Mouse (Mus musculus) heart, embryonic 16.5 days (tissue): ENCODE data around the gene H2-M5. TPM values are rescaled to one million over a fixed set of nuclear protein-coding genes. Genes with fewer than 3 reads are reported as not detected.
"Not testable (repeated sequence)": the region's sequence is repeated elsewhere in the genome, so short reads cannot be mapped to it uniquely, and the experiment has no call there.

ENCODE experiments used
- ATAC-seq: fragments of 200-750 bp; cut with Nextera tagmentation; replicated peaks from 2 replicates; pipeline ENCODE4 v1.8.0; 2017; ENCODE audit warnings: moderate number of reproducible peaks; ENCODE audit not compliant: insufficient read depth, low FRiP score; ENCODE audit errors: extremely low read depth
- H3K27ac ChIP-seq: fragments of 300-500 bp; sonication (generic); 2 replicates; pipeline ENCODE4 v1.5.1; 2014; ENCODE audit warnings: mild to moderate bottlenecking, low read length, control low read depth, moderate library complexity
- H3K27me3 ChIP-seq: fragments of 300-500 bp; sonication (generic); 2 replicates; pipeline ENCODE4 v1.6.1; 2014; ENCODE audit warnings: low read length, mixed read lengths; ENCODE audit not compliant: control insufficient read depth, insufficient read depth
- H3K36me3 ChIP-seq: fragments of 300-500 bp; sonication (generic); 2 replicates; pipeline ENCODE4 v1.6.1; 2014; ENCODE audit not compliant: control insufficient read depth, insufficient read depth
- H3K4me1 ChIP-seq: fragments of 300-500 bp; sonication (generic); 2 replicates; pipeline ENCODE4 v1.6.1; 2014; ENCODE audit warnings: low read length, mixed read lengths; ENCODE audit not compliant: control insufficient read depth, insufficient read depth
- H3K4me2 ChIP-seq: fragments of 300-500 bp; sonication (generic); 2 replicates; pipeline ENCODE4 v1.6.1; 2014; ENCODE audit warnings: low read depth, mild to moderate bottlenecking, control low read depth, low read length
- H3K4me3 ChIP-seq: fragments of 300-500 bp; sonication (generic); 2 replicates; pipeline ENCODE4 v1.5.1; 2014; ENCODE audit warnings: mild to moderate bottlenecking, control low read depth, low read length
- H3K9ac ChIP-seq: fragments of 300-500 bp; sonication (generic); 2 replicates; pipeline ENCODE4 v1.6.1; 2014; ENCODE audit warnings: low read length, control low read depth
- H3K9me3 ChIP-seq: fragments of 300-500 bp; sonication (generic); replicated peaks from 2 replicates; pipeline ENCODE4 v1.6.1; 2016; ENCODE audit warnings: low read length; ENCODE audit not compliant: control insufficient read depth
- WGBS: fragments of 180-500 bp; shearing (Covaris S2); extraction: QIAGEN DNeasy Blood & Tissue Kit; methylation state at CpG from one replicate; pipeline ENCODE4 v1.1.7; 2014; 5-methylcytosine and 5-hydroxymethylcytosine counted together
- polyA plus RNA-seq: library from polyadenylated mRNA; unstranded; fragments of >200 nt; fragmentation: Nextera tagmentation; extraction: Ambion mirVana; gene quantifications from 2 replicates; pipeline ENCODE4 v1.2.1, GENCODE M21; 2015

H2-M5 gene
- polyA plus RNA-seq: 0.30 and 0.37 TPM in 2 replicates

GRCm38 (mm10) chr17:36989437-36989836 is at the start of gene H2-M5:
Gene H2-M5, minus strand, starts transcription at chr17:36989537.
- H3K4me2 ChIP-seq: peak within 1 kb of the TSS; percentile 56
- H3K9ac ChIP-seq: no peak within 1 kb of the TSS
- H3K9me3 ChIP-seq: no peaks in the 10 kb centered on the region

GRCm38 (mm10) chr17:37029162-37029561 is 39.8 kb upstream of the H2-M5 start:
- WGBS: 73% methylated on average over 8 of the region's 8 CpGs
- no peaks in the 10 kb centered on the region for H3K9me3 ChIP-seq
- H3K9ac ChIP-seq: peak overlapping the region; percentile 25; the same call in 1 of the 2 replicates
- H3K27me3 ChIP-seq: no peaks in the 10 kb centered on the region
- peak overlapping the region; percentile 61 for H3K4me3 ChIP-seq
- H3K36me3 ChIP-seq: no peaks in the 10 kb centered on the region
- H3K27ac ChIP-seq: peak overlapping the region; percentile 78
- ATAC-seq: no peak
- 0 out of 2 replicates have a peak, but pooled peaks cover 3% of the 10 kb centered on the region for H3K4me1 ChIP-seq
- peak overlapping the region; percentile 68 for H3K4me2 ChIP-seq

More at GRCm38 (mm10) chr17:36989437-36989836, at the start of gene H2-M5:
- peaks cover 17% of the 10 kb centered on the region for H3K27me3 ChIP-seq
- WGBS: 32% methylated on average over 5 of the region's 5 CpGs
- H3K36me3 ChIP-seq: no peaks in the 10 kb centered on the region
- ATAC-seq: no peak
- H3K27ac ChIP-seq: no peak within 1 kb of the TSS
- peak within 1 kb of the TSS; percentile 37 for H3K4me3 ChIP-seq
- H3K4me1 ChIP-seq: peaks cover 4% of the 10 kb centered on the region; the same call in 1 of the 2 replicates

GRCm38 (mm10) chr17:37028683-37029120 is 39.4 kb upstream of the H2-M5 start:
- H3K27ac ChIP-seq: peak overlapping the region; percentile 78
- no peaks in the 10 kb centered on the region for H3K9me3 ChIP-seq
- WGBS: under 1% methylated on average over 14 of the region's 14 CpGs
- ATAC-seq: peak; percentile 98
- H3K4me1 ChIP-seq: 0 out of 2 replicates have a peak, but pooled peaks cover 3% of the 10 kb centered on the region
- H3K36me3 ChIP-seq: no peaks in the 10 kb centered on the region
- no peaks in the 10 kb centered on the region for H3K27me3 ChIP-seq
- H3K4me3 ChIP-seq: peak overlapping the region; percentile 61
- peak overlapping the region; percentile 25; the same call in 1 of the 2 replicates for H3K9ac ChIP-seq
- peak overlapping the region; percentile 68 for H3K4me2 ChIP-seq

- peak overlapping the region; percentile 61 for H3K4me3 ChIP-seq
- 0 out of 2 replicates have a peak, but pooled peaks have one; percentile 15 for ATAC-seq
Measured at GRCm38 (mm10) chr17:37028212-37028611, 38.9 kb upstream of the H2-M5 start.

GRCm38 (mm10) chr17:37027486-37027885 is 38.1 kb upstream of the H2-M5 start:
- H3K9me3 ChIP-seq: no peaks in the 10 kb centered on the region
- no peak overlapping the region for H3K4me3 ChIP-seq
- no peaks in the 10 kb centered on the region for H3K27me3 ChIP-seq
- no peak overlapping the region for H3K9ac ChIP-seq
- 95% methylated on average over 4 of the region's 4 CpGs for WGBS
- H3K36me3 ChIP-seq: no peaks in the 10 kb centered on the region
- H3K4me1 ChIP-seq: 0 out of 2 replicates have a peak, but pooled peaks cover 3% of the 10 kb centered on the region
- H3K27ac ChIP-seq: no peak overlapping the region
- ATAC-seq: no peak
- no peak overlapping the region for H3K4me2 ChIP-seq

More at GRCm38 (mm10) chr17:37028212-37028611, 38.9 kb upstream of the H2-M5 start:
- peak overlapping the region; percentile 68 for H3K4me2 ChIP-seq
- no peaks in the 10 kb centered on the region for H3K36me3 ChIP-seq
- peak overlapping the region; percentile 78 for H3K27ac ChIP-seq
- no peaks in the 10 kb centered on the region for H3K9me3 ChIP-seq
- WGBS: 10% methylated on average over 10 of the region's 10 CpGs
- peak overlapping the region; percentile 25 for H3K9ac ChIP-seq
- H3K27me3 ChIP-seq: no peaks in the 10 kb centered on the region
- 0 out of 2 replicates have a peak, but pooled peaks cover 3% of the 10 kb centered on the region for H3K4me1 ChIP-seq

GRCm38 (mm10) chr17:37026425-37026824 is 37.1 kb upstream of the H2-M5 start:
- H3K9me3 ChIP-seq: no peaks in the 10 kb centered on the region
- ATAC-seq: no peak
- H3K4me2 ChIP-seq: no peak overlapping the region
- H3K27ac ChIP-seq: no peak overlapping the region
- no peaks in the 10 kb centered on the region for H3K36me3 ChIP-seq
- no peaks in the 10 kb centered on the region for H3K27me3 ChIP-seq
- H3K9ac ChIP-seq: no peak overlapping the region
- 0 out of 2 replicates have a peak, but pooled peaks cover 3% of the 10 kb centered on the region for H3K4me1 ChIP-seq
- no peak overlapping the region for H3K4me3 ChIP-seq
- 80% methylated on average over 2 of the region's 2 CpGs for WGBS

- Histone ChIP-seq H3K4me3 (no peak within 1 kb of the TSS), H3K27ac (no peak within 1 kb of the TSS), H3K9ac (no peak within 1 kb of the TSS), H3K36me3 (no peaks in the 10 kb centered on the region), H3K27me3 (no peaks in the 10 kb centered on the region), H3K9me3 (no peaks in the 10 kb centered on the region), H3K4me1 (no peaks in the 10 kb centered on the region), H3K4me2 (no peak within 1 kb of the TSS)
- WGBS: 62% methylated on average over 9 of the region's 9 CpGs
- ATAC-seq: no peak
Measured at GRCm38 (mm10) chr17:37022628-37023576, 33.6 kb upstream of the H2-M5 start, which contains the start of gene Mog. Gene Mog, minus strand, starts transcription at chr17:37023398.

GRCm38 (mm10) chr17:37019242-37019641 is 29.9 kb upstream of the H2-M5 start:
- not testable (repeated sequence) for ATAC-seq
- 91% methylated on average over 5 of the region's 5 CpGs for WGBS

GRCm38 (mm10) chr17:37018328-37018727 is 29.0 kb upstream of the H2-M5 start:
- ATAC-seq: no peak
- Histone ChIP-seq H3K4me1 (no peaks in the 10 kb centered on the region), H3K36me3 (no peaks in the 10 kb centered on the region), H3K9ac (no peak overlapping the region), H3K9me3 (no peaks in the 10 kb centered on the region), H3K4me3 (no peak overlapping the region), H3K27me3 (no peaks in the 10 kb centered on the region), H3K27ac (no peak overlapping the region), H3K4me2 (no peak overlapping the region)
- WGBS: 73% methylated on average over 3 of the region's 3 CpGs

More at GRCm38 (mm10) chr17:37019242-37019641, 29.9 kb upstream of the H2-M5 start:
- not testable (repeated sequence) for H3K27ac ChIP-seq, H3K9me3 ChIP-seq, H3K4me3 ChIP-seq, H3K4me1 ChIP-seq, H3K36me3 ChIP-seq, H3K9ac ChIP-seq, H3K27me3 ChIP-seq, H3K4me2 ChIP-seq
